In the genomic region with DNA sequence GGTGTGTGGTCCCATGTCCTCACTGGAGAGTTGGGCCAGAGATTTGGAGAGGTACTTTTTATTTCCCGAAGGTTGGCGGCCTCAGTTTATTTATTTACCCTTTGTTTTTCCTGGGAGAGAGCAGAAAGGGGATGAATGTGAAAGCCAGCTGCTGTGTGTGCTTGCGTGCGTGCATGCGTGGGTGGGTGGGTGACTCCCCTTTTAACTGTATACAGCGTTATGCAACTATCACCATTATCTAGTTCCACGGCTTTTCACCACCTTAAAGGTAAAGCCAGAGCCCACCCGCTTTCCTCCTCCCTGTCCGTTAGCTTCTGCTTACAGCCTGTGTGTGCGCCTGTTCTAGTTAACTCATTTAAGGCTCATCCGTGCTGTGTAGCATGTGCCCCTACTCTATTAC, we compare ENCODE assay signal across 9 mouse cellular contexts. TPM values are rescaled to one million over a fixed set of nuclear protein-coding genes. Genes with fewer than 3 reads are reported as not detected.
DNase-seq lines count a peak whose midpoint lies in the region; ATAC-seq and TF ChIP-seq lines count a peak whose summit lies in the region.
"Had no signal": no experiment of that assay in that cellular context is flagged by ENCODE, and none has a peak within 500 bp of the region (broad histone marks: within the 10 kb centered on the region; RNA-seq: fewer than 3 reads in every experiment).

No protein-coding gene starts in this region.

- WGBS in embryonic facial prominence, embryonic 15.5 days = 71% methylated on average over 11 of the region's 11 CpGs
- WGBS in intestine, postnatal 0 days = 69% methylated on average over 11 of the region's 11 CpGs
- WGBS in neural tube, embryonic 14.5 days = 71% methylated on average over 11 of the region's 11 CpGs
- 64% methylated on average over 11 of the region's 11 CpGs for WGBS in kidney, adult 2 months

- H3K27me3 ChIP-seq in embryonic facial prominence, embryonic 15.5 days = no peaks in the 10 kb centered on the region
- no peaks in the 10 kb centered on the region for H3K27me3 ChIP-seq in intestine, postnatal 0 days (replicated peaks; ENCODE audit: control insufficient read depth, insufficient read depth, low read length)
- H3K27me3 ChIP-seq in neural tube, embryonic 14.5 days (ENCODE audit: control insufficient read depth, insufficient read depth, low read length) = no peaks in the 10 kb centered on the region
- H3K27me3 ChIP-seq in kidney, adult 2 months (replicated peaks; ENCODE audit: control insufficient read depth, insufficient read depth, low read length) = no peaks in the 10 kb centered on the region

- no peak for ATAC-seq in embryonic facial prominence, embryonic 15.5 days (ENCODE audit: insufficient number of reproducible peaks, low FRiP score, low TSS enrichment, low read depth)
- ATAC-seq in intestine, postnatal 0 days = no peak
- ATAC-seq in neural tube, embryonic 14.5 days (ENCODE audit: low read depth) = no peak

- no peak for TF ChIP-seq CTCF in left cerebral cortex, adult 2 months (IDR thresholded peaks at IDR 0.05)
- TF ChIP-seq CTCF in intestine, postnatal 0 days (IDR thresholded peaks at IDR 0.05; ENCODE audit: low read depth) = no peak
- no peak for TF ChIP-seq CTCF in kidney, adult 2 months (conservative IDR thresholded peaks at IDR 0.05; ENCODE audit: insufficient read depth, insufficient read length, low read depth, low read length)

- H3K4me2 ChIP-seq in embryonic facial prominence, embryonic 15.5 days (replicated peaks) = peak overlapping the region; percentile 81
- H3K4me2 ChIP-seq in intestine, postnatal 0 days (replicated peaks; ENCODE audit: low read depth) = peak overlapping the region; percentile 83; the same call in 1 of the 2 replicates
- peak overlapping the region; percentile 80 for H3K4me2 ChIP-seq in neural tube, embryonic 14.5 days (ENCODE audit: low read depth, low read length)

- no peak for DNase-seq in left cerebral cortex, adult 2 months (ENCODE audit: extremely low spot score in 1 of 2, low spot score in 2 of 2)
- no peak for DNase-seq in left cerebral cortex, adult 8-10 months (ENCODE audit: low spot score in 2 of 2)
- DNase-seq in urinary bladder, postnatal 25 days (ENCODE audit: low spot score) = no peak
- DNase-seq in embryo, embryonic 10 days (ENCODE audit: low spot score) = no peak
- no peak for DNase-seq in kidney, adult 2 months
- DNase-seq: cerebellum, postnatal 14 days had no signal

- H3K36me3 ChIP-seq in embryonic facial prominence, embryonic 15.5 days = no peaks in the 10 kb centered on the region
- no peaks in the 10 kb centered on the region for H3K36me3 ChIP-seq in intestine, postnatal 0 days (ENCODE audit: control insufficient read depth, insufficient read depth)
- H3K36me3 ChIP-seq in neural tube, embryonic 14.5 days (ENCODE audit: control insufficient read depth, insufficient read depth, low read length) = 0 out of 2 replicates have a peak, but pooled peaks cover 3% of the 10 kb centered on the region
- H3K36me3 ChIP-seq in kidney, adult 2 months (ENCODE audit: control insufficient read depth, insufficient read depth, low read length) = no peaks in the 10 kb centered on the region

- intact Hi-C loops in left cerebral cortex, adult 2 months (cut with DNase I) = loop anchor here (5.0 kb wide), 1 partner anchor 120 kb away; no protein-coding TSS in a partner anchor

- no peak overlapping the region for H3K9ac ChIP-seq in embryonic facial prominence, embryonic 15.5 days
- H3K9ac ChIP-seq in intestine, postnatal 0 days (ENCODE audit: low read depth, low read length) = no peak overlapping the region
- no peak overlapping the region for H3K9ac ChIP-seq in neural tube, embryonic 14.5 days (replicated peaks; ENCODE audit: low read depth, low read length)

- no peak for TF ChIP-seq POLR2A in kidney, adult 2 months (IDR thresholded peaks at IDR 0.05; ENCODE audit: low read depth, low read length)

- H3K27ac ChIP-seq in left cerebral cortex, adult 2 months = peak overlapping the region; percentile 91
- H3K27ac ChIP-seq in embryonic facial prominence, embryonic 15.5 days (replicated peaks) = no peak overlapping the region
- no peak overlapping the region for H3K27ac ChIP-seq in intestine, postnatal 0 days (ENCODE audit: low read depth, low read length)
- H3K27ac ChIP-seq in neural tube, embryonic 14.5 days (ENCODE audit: low read depth, low read length) = no peak overlapping the region
- no peak overlapping the region for H3K27ac ChIP-seq in kidney, adult 2 months (ENCODE audit: insufficient read depth, low read depth, low read length)

- peak overlapping the region; percentile 97 for H3K4me3 ChIP-seq in left cerebral cortex, adult 2 months
- peak overlapping the region; percentile 83 for H3K4me3 ChIP-seq in embryonic facial prominence, embryonic 15.5 days (replicated peaks)
- H3K4me3 ChIP-seq in intestine, postnatal 0 days (ENCODE audit: low read depth, low read length) = peak overlapping the region; percentile 67; the same call in 1 of the 2 replicates
- peak overlapping the region; percentile 99 for H3K4me3 ChIP-seq in neural tube, embryonic 14.5 days (ENCODE audit: low read depth, low read length)
- no peak overlapping the region for H3K4me3 ChIP-seq in kidney, adult 2 months (ENCODE audit: insufficient read depth, low read depth, low read length)

- no peaks in the 10 kb centered on the region for H3K9me3 ChIP-seq in embryonic facial prominence, embryonic 15.5 days (replicated peaks)
- H3K9me3 ChIP-seq in intestine, postnatal 0 days (ENCODE audit: control insufficient read depth) = no peaks in the 10 kb centered on the region
- no peaks in the 10 kb centered on the region for H3K9me3 ChIP-seq in neural tube, embryonic 14.5 days (ENCODE audit: control insufficient read depth, low read length)

- peaks cover 52% of the 10 kb centered on the region for H3K4me1 ChIP-seq in embryonic facial prominence, embryonic 15.5 days
- H3K4me1 ChIP-seq in intestine, postnatal 0 days (replicated peaks; ENCODE audit: control insufficient read depth, insufficient read depth, low read length) = peaks cover 13% of the 10 kb centered on the region
- H3K4me1 ChIP-seq in neural tube, embryonic 14.5 days (ENCODE audit: control insufficient read depth, insufficient read depth, low read length) = peaks cover 25% of the 10 kb centered on the region
- peaks cover 7% of the 10 kb centered on the region; the same call in 1 of the 2 replicates for H3K4me1 ChIP-seq in kidney, adult 2 months (ENCODE audit: control insufficient read depth, insufficient read depth, low read length)

RNA-seq across cellular contexts. Expression of gene Sun1, which starts 1.7 kb away (rescaled TPM):
- 100 to 1,000 TPM; 135 to 147 TPM for total RNA-seq in left cerebral cortex, adult 2 months (2021)
- total RNA-seq in left cerebral cortex, adult 8-10 months (2022) = 100 to 1,000 TPM; 127 to 146 (median 132) TPM
- polyA plus RNA-seq in embryonic facial prominence, embryonic 15.5 days (2015; fragmentation: Nextera tagmentation; extraction: Ambion mirVana) = 59.2 and 61.5 TPM in 2 replicates
- 12.2 and 13.4 TPM in 2 replicates for polyA plus RNA-seq in intestine, postnatal 0 days (2015; fragmentation: Nextera tagmentation; extraction: Ambion mirVana)
- 49.5 and 51.3 TPM in 2 replicates for polyA plus RNA-seq in neural tube, embryonic 14.5 days (2014; fragmentation: Nextera tagmentation; extraction: Ambion mirVana)
- 40.0 and 41.0 TPM in 2 replicates for polyA plus RNA-seq in kidney, adult 2 months (2012; rRNA removed)

RNA-seq across cellular contexts. Expression of gene Get4, which starts 50.0 kb away (rescaled TPM):
- 10 to 100 TPM; 44.8 to 48.9 TPM for total RNA-seq in left cerebral cortex, adult 2 months (2021)
- 10 to 100 TPM; 56.1 to 59.8 (median 57.6) TPM for total RNA-seq in left cerebral cortex, adult 8-10 months (2022)
- polyA plus RNA-seq in embryonic facial prominence, embryonic 15.5 days (2015; fragmentation: Nextera tagmentation; extraction: Ambion mirVana) = 148 and 154 TPM in 2 replicates
- 127 and 129 TPM in 2 replicates for polyA plus RNA-seq in intestine, postnatal 0 days (2015; fragmentation: Nextera tagmentation; extraction: Ambion mirVana)
- 109 and 112 TPM in 2 replicates for polyA plus RNA-seq in neural tube, embryonic 14.5 days (2014; fragmentation: Nextera tagmentation; extraction: Ambion mirVana)
- polyA plus RNA-seq in kidney, adult 2 months (2012; rRNA removed) = 79.3 and 96.2 TPM in 2 replicates

RNA-seq across cellular contexts. Expression of gene Dnaaf5, which starts 52.1 kb away (rescaled TPM):
- total RNA-seq in left cerebral cortex, adult 2 months (2021) = 1 to 10 TPM; 7.4 to 8.2 TPM
- total RNA-seq in left cerebral cortex, adult 8-10 months (2022) = 1 to 10 TPM; 6.0 to 8.9 (median 6.9) TPM
- 8.3 and 12.7 TPM in 2 replicates for polyA plus RNA-seq in embryonic facial prominence, embryonic 15.5 days (2015; fragmentation: Nextera tagmentation; extraction: Ambion mirVana)
- polyA plus RNA-seq in intestine, postnatal 0 days (2015; fragmentation: Nextera tagmentation; extraction: Ambion mirVana) = 2.5 and 2.9 TPM in 2 replicates
- polyA plus RNA-seq in neural tube, embryonic 14.5 days (2014; fragmentation: Nextera tagmentation; extraction: Ambion mirVana) = 3.6 and 4.1 TPM in 2 replicates
- polyA plus RNA-seq in kidney, adult 2 months (2012; rRNA removed) = 16.3 and 17.5 TPM in 2 replicates

RNA-seq across cellular contexts. Expression of gene Prkar1b, which starts 52.3 kb away (rescaled TPM):
- total RNA-seq in left cerebral cortex, adult 2 months (2021) = 100 to 1,000 TPM; 767 to 781 TPM
- total RNA-seq in left cerebral cortex, adult 8-10 months (2022) = 100 to 1,000 TPM; 670 to 720 (median 701) TPM
- polyA plus RNA-seq in embryonic facial prominence, embryonic 15.5 days (2015; fragmentation: Nextera tagmentation; extraction: Ambion mirVana) = 28.4 and 28.8 TPM in 2 replicates
- polyA plus RNA-seq in intestine, postnatal 0 days (2015; fragmentation: Nextera tagmentation; extraction: Ambion mirVana) = 10.0 and 10.9 TPM in 2 replicates
- polyA plus RNA-seq in neural tube, embryonic 14.5 days (2014; fragmentation: Nextera tagmentation; extraction: Ambion mirVana) = 207 and 212 TPM in 2 replicates
- 6.4 and 7.1 TPM in 2 replicates for polyA plus RNA-seq in kidney, adult 2 months (2012; rRNA removed)
